Comparison of ENCODE assay signal across 10 mouse cellular contexts in genomic region chr11:69156800-69157199, GRCm38 (mm10). TPM values are rescaled to one million over a fixed set of nuclear protein-coding genes. Genes with fewer than 3 reads are reported as not detected.
DNase-seq lines count a peak whose midpoint lies in the region; ATAC-seq and TF ChIP-seq lines count a peak whose summit lies in the region.
"Had no signal": no experiment of that assay in that cellular context is flagged by ENCODE, and none has a peak within 500 bp of the region (broad histone marks: within the 10 kb centered on the region; RNA-seq: fewer than 3 reads in every experiment).

Alox12b (plus strand) TSS chr11:69156989.

- H3K4me1 ChIP-seq in heart, embryonic 13.5 days = peaks cover 6% of the 10 kb centered on the region
- H3K4me1 ChIP-seq in E14TG2a.4 (replicated peaks; ENCODE audit: low read depth, low read length) = peaks cover 17% of the 10 kb centered on the region
- H3K4me1 ChIP-seq in embryonic facial prominence, embryonic 12.5 days = peaks cover 8% of the 10 kb centered on the region; the same call in 1 of the 2 replicates
- H3K4me1 ChIP-seq in limb, embryonic 14.5 days (ENCODE audit: control insufficient read depth, insufficient read depth, low read length) = no peaks in the 10 kb centered on the region
- no peaks in the 10 kb centered on the region for H3K4me1 ChIP-seq in stomach, postnatal 0 days (replicated peaks; ENCODE audit: control insufficient read depth, insufficient read depth)

- TF ChIP-seq POLR2A in limb, embryonic 14.5 days (IDR thresholded peaks at IDR 0.05; ENCODE audit: borderline replicate concordance, extremely low read depth, insufficient read depth, insufficient read length) = no peak

- no peak for DNase-seq in heart, postnatal 4 days
- DNase-seq in limb, embryonic 14.5 days (ENCODE audit: low spot score) = no peak
- no peak for DNase-seq in stomach, postnatal 0 days (ENCODE audit: low spot score)
- DNase-seq in spleen, adult 18-20 months = no peak
- no peak for DNase-seq in heart, adult 8-10 months (ENCODE audit: low spot score)

- no peak for TF ChIP-seq EP300 in stomach, postnatal 0 days (optimal IDR thresholded peaks at IDR 0.05)

- 3% methylated on average over 18 of the region's 18 CpGs for WGBS in heart, embryonic 13.5 days
- WGBS in embryonic facial prominence, embryonic 12.5 days = 3% methylated on average over 18 of the region's 18 CpGs
- WGBS in limb, embryonic 14.5 days = 3% methylated on average over 18 of the region's 18 CpGs
- WGBS in stomach, postnatal 0 days = 3% methylated on average over 18 of the region's 18 CpGs

- peak within 1 kb of the TSS; percentile 44 for H3K4me2 ChIP-seq in heart, embryonic 13.5 days
- H3K4me2 ChIP-seq in embryonic facial prominence, embryonic 12.5 days (replicated peaks) = peak within 1 kb of the TSS; percentile 40
- H3K4me2 ChIP-seq in limb, embryonic 14.5 days (replicated peaks; ENCODE audit: low read depth, low read length, severe bottlenecking) = 0 out of 2 replicates have a peak within 1 kb of the TSS, but pooled peaks have one; percentile 13
- H3K4me2 ChIP-seq in stomach, postnatal 0 days (replicated peaks; ENCODE audit: low read depth) = peak within 1 kb of the TSS; percentile 32; the same call in 1 of the 2 replicates

- no peak for TF ChIP-seq CTCF in E14TG2a.4 (conservative IDR thresholded peaks at IDR 0.05; ENCODE audit: low read length)
- no peak for TF ChIP-seq CTCF in stomach, postnatal 0 days (IDR thresholded peaks at IDR 0.05; ENCODE audit: low read depth)

- no peak within 1 kb of the TSS for H3K9ac ChIP-seq in heart, embryonic 13.5 days
- no peak within 1 kb of the TSS for H3K9ac ChIP-seq in embryonic facial prominence, embryonic 12.5 days
- peak within 1 kb of the TSS; percentile 21 for H3K9ac ChIP-seq in limb, embryonic 14.5 days (ENCODE audit: low read depth, low read length, severe bottlenecking)
- no peak within 1 kb of the TSS for H3K9ac ChIP-seq in stomach, postnatal 0 days (ENCODE audit: low read length)

- H3K27ac ChIP-seq in heart, embryonic 13.5 days (replicated peaks) = no peak within 1 kb of the TSS
- H3K27ac ChIP-seq in embryonic facial prominence, embryonic 12.5 days = no peak within 1 kb of the TSS
- no peak within 1 kb of the TSS for H3K27ac ChIP-seq in limb, embryonic 14.5 days (replicated peaks; ENCODE audit: low read depth, low read length)
- H3K27ac ChIP-seq in stomach, postnatal 0 days (replicated peaks) = no peak within 1 kb of the TSS

- no peaks in the 10 kb centered on the region for H3K36me3 ChIP-seq in heart, embryonic 13.5 days
- H3K36me3 ChIP-seq in E14TG2a.4 (ENCODE audit: insufficient read depth, low read length) = no peaks in the 10 kb centered on the region
- no peaks in the 10 kb centered on the region for H3K36me3 ChIP-seq in embryonic facial prominence, embryonic 12.5 days
- H3K36me3 ChIP-seq in limb, embryonic 14.5 days (ENCODE audit: control insufficient read depth, insufficient read depth, low read length) = no peaks in the 10 kb centered on the region
- no peaks in the 10 kb centered on the region for H3K36me3 ChIP-seq in stomach, postnatal 0 days (ENCODE audit: control insufficient read depth, insufficient read depth, low read length)

- H3K4me3 ChIP-seq in heart, embryonic 13.5 days = peak within 1 kb of the TSS; percentile 21
- H3K4me3 ChIP-seq in E14TG2a.4 (replicated peaks; ENCODE audit: low read length) = peak within 1 kb of the TSS; percentile 54
- peak within 1 kb of the TSS; percentile 19 for H3K4me3 ChIP-seq in embryonic facial prominence, embryonic 12.5 days
- H3K4me3 ChIP-seq in limb, embryonic 14.5 days (replicated peaks; ENCODE audit: low read length) = no peak within 1 kb of the TSS
- peak within 1 kb of the TSS; percentile 18 for H3K4me3 ChIP-seq in stomach, postnatal 0 days (ENCODE audit: low read depth, low read length)

- peaks cover 80% of the 10 kb centered on the region for H3K27me3 ChIP-seq in heart, embryonic 13.5 days (replicated peaks)
- peaks cover 64% of the 10 kb centered on the region for H3K27me3 ChIP-seq in E14TG2a.4 (ENCODE audit: insufficient read depth, low read length)
- H3K27me3 ChIP-seq in embryonic facial prominence, embryonic 12.5 days = peaks cover 29% of the 10 kb centered on the region
- peaks cover 21% of the 10 kb centered on the region for H3K27me3 ChIP-seq in limb, embryonic 14.5 days (ENCODE audit: control insufficient read depth, insufficient read depth, low read length)
- no peaks in the 10 kb centered on the region for H3K27me3 ChIP-seq in stomach, postnatal 0 days (ENCODE audit: control insufficient read depth, insufficient read depth, low read length)

- ATAC-seq in heart, embryonic 13.5 days (ENCODE audit: extremely low read depth, insufficient number of reproducible peaks, low FRiP score, low TSS enrichment) = no peak
- ATAC-seq in embryonic facial prominence, embryonic 12.5 days (ENCODE audit: insufficient number of reproducible peaks, insufficient read depth, low FRiP score, low TSS enrichment) = no peak
- ATAC-seq in limb, embryonic 14.5 days (ENCODE audit: low FRiP score, low read depth) = peak; percentile 60
- peak; percentile 61; the same call in 1 of the 2 replicates for ATAC-seq in stomach, postnatal 0 days (ENCODE audit: low FRiP score, low TSS enrichment)

- H3K9me3 ChIP-seq in heart, embryonic 13.5 days = no peaks in the 10 kb centered on the region
- H3K9me3 ChIP-seq in E14TG2a.4 (ENCODE audit: low read length) = no peaks in the 10 kb centered on the region
- no peaks in the 10 kb centered on the region for H3K9me3 ChIP-seq in embryonic facial prominence, embryonic 12.5 days
- no peaks in the 10 kb centered on the region for H3K9me3 ChIP-seq in limb, embryonic 14.5 days (ENCODE audit: control insufficient read depth, low read length)
- H3K9me3 ChIP-seq in stomach, postnatal 0 days (ENCODE audit: control insufficient read depth, low read length) = no peaks in the 10 kb centered on the region

RNA-seq across cellular contexts. Expression of gene Alox12b, which starts in this region (rescaled TPM):
- not detected in 2 replicates for polyA plus RNA-seq in heart, embryonic 13.5 days (2015; fragmentation: Nextera tagmentation; extraction: Ambion mirVana)
- total RNA-seq in heart, postnatal 4 days (2021) = not detected
- 0.15 and 0.19 TPM in 2 replicates for polyA plus RNA-seq in embryonic facial prominence, embryonic 12.5 days (2016; fragmentation: Nextera tagmentation; extraction: Ambion mirVana)
- 0.24 and 0.26 TPM in 2 replicates for polyA plus RNA-seq in limb, embryonic 14.5 days (2012; rRNA removed)
- polyA plus RNA-seq in limb, embryonic 14.5 days (2014; fragmentation: Nextera tagmentation; extraction: Ambion mirVana) = 0.26 and 0.83 TPM in 2 replicates
- polyA plus RNA-seq in stomach, postnatal 0 days (2015; fragmentation: Nextera tagmentation; extraction: Ambion mirVana) = 80.5 and 91.8 TPM in 2 replicates
- not detected for total RNA-seq in heart, adult 8-10 months (2022)
- total RNA-seq: gastrocnemius, postnatal 4 days; MEL had no signal

Comparison
In these comparisons a context has a peak if more than half of its experiments do, and no peak if none do; other contexts are left out.
1. RNA of gene Alox12b (polyA plus RNA-seq): 80.5 to 91.8 TPM in stomach, postnatal 0 days; 0.24 to 0.83 TPM in limb, embryonic 14.5 days, 0.15 to 0.19 TPM in embryonic facial prominence, embryonic 12.5 days and not detected in heart, embryonic 13.5 days; every median in the first group is over 10 times any median in the second.
2. Peak in ATAC-seq, H3K9ac ChIP-seq and H3K4me2 ChIP-seq in limb, embryonic 14.5 days; RNA of the gene not detected or under 1 TPM.
3. Peak in every context shown above with its lines, with median percentiles within 50 percentile points of each other: H3K4me2 ChIP-seq.